Mouse (Mus musculus) kidney, embryonic 16.5 days (tissue): ENCODE measurements around the gene Specc1l. TPM values are rescaled to one million over a fixed set of nuclear protein-coding genes. Genes with fewer than 3 reads are reported as not detected.

Experiments used
- ATAC-seq: fragments of 200-750 bp; cut with Nextera tagmentation; 2 replicates; pipeline ENCODE4 v1.8.0; 2017; ENCODE audit warnings: moderate TSS enrichment; ENCODE audit not compliant: low FRiP score, low TSS enrichment
- H3K27ac ChIP-seq: fragments of 300-500 bp; sonication (generic); 2 replicates; pipeline ENCODE4 v1.5.1; 2014; ENCODE audit warnings: low read length
- H3K27me3 ChIP-seq: fragments of 300-500 bp; sonication (generic); 2 replicates; pipeline ENCODE4 v1.6.1; 2014; ENCODE audit warnings: low read length, control low read depth, mixed read lengths; ENCODE audit not compliant: insufficient read depth
- H3K36me3 ChIP-seq: fragments of 300-500 bp; sonication (generic); 2 replicates; pipeline ENCODE4 v1.6.1; 2014; ENCODE audit warnings: low read length, control low read depth, mixed read lengths; ENCODE audit not compliant: insufficient read depth
- H3K4me1 ChIP-seq: fragments of 300-500 bp; sonication (generic); 2 replicates; pipeline ENCODE4 v1.6.1; 2014; ENCODE audit warnings: low read length, control low read depth, mixed read lengths; ENCODE audit not compliant: insufficient read depth
- H3K4me2 ChIP-seq: fragments of 300-500 bp; sonication (generic); replicated peaks from 2 replicates; pipeline ENCODE4 v1.6.1; 2014; ENCODE audit warnings: low read depth, low read length
- H3K4me3 ChIP-seq: fragments of 300-500 bp; sonication (generic); 2 replicates; pipeline ENCODE4 v1.5.1; 2014; ENCODE audit warnings: mild to moderate bottlenecking, low read length
- H3K9ac ChIP-seq: fragments of 300-500 bp; sonication (generic); replicated peaks from 2 replicates; pipeline ENCODE4 v1.6.1; 2014; ENCODE audit warnings: low read length
- H3K9me3 ChIP-seq: fragments of 300-500 bp; sonication (generic); 2 replicates; pipeline ENCODE4 v1.6.1; 2016; ENCODE audit warnings: low read length, control low read depth
- WGBS: fragments of 180-500 bp; shearing (Covaris S2); extraction: QIAGEN DNeasy Blood & Tissue Kit; methylation state at CpG from one replicate; pipeline ENCODE4 v1.1.7; 2014; 5-methylcytosine and 5-hydroxymethylcytosine counted together
- polyA plus RNA-seq: library from polyadenylated mRNA; unstranded; fragments of >200 nt; fragmentation: Nextera tagmentation; extraction: Ambion mirVana; gene quantifications from 2 replicates; pipeline ENCODE4 v1.2.1, GENCODE M21; 2015

Gene Specc1l
- polyA plus RNA-seq, 1 experiment from 2014 or later, result 33.4 TPM

DNA sequence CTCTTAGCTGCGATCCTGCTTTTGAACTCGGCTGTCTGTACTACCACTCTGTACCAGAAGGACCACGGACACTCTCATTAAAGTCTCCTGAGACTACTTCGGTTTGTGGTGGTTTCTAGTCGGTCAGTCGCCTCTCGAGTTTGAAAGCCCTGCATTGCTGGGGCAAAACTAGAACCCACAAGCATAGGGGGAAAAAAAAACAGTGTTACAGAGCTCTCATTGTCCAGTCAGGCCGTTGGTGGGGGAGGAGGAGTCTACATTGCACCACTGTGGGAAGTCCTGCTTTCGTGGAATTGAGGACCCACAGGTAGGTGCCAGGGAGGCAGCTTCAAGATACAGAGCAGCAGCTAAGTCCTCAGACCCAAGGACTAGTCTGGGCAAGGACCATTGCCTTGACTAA is 27.0 kb upstream of the Specc1l start:
- H3K4me2 ChIP-seq, result no peak overlapping the region
- no peaks in the 10 kb centered on the region for H3K27me3 ChIP-seq
- no peak overlapping the region for H3K9ac ChIP-seq
- no peak overlapping the region for H3K27ac ChIP-seq
- H3K9me3 ChIP-seq, result no peaks in the 10 kb centered on the region
- ATAC-seq, result no peak
- WGBS, result 89% methylated on average over 9 of the region's 9 CpGs
- H3K4me3 ChIP-seq, result no peak overlapping the region
- peaks cover 8% of the 10 kb centered on the region; the same call in 1 of the 2 replicates for H3K4me1 ChIP-seq
- H3K36me3 ChIP-seq, result peaks cover 15% of the 10 kb centered on the region

- peaks cover 8% of the 10 kb centered on the region; the same call in 1 of the 2 replicates for H3K4me1 ChIP-seq
- no peak overlapping the region for H3K4me3 ChIP-seq
- H3K27me3 ChIP-seq, result no peaks in the 10 kb centered on the region
- 32% methylated on average over 6 of the region's 6 CpGs for WGBS
- no peak overlapping the region for H3K27ac ChIP-seq
- no peak overlapping the region for H3K9ac ChIP-seq
- no peaks in the 10 kb centered on the region for H3K9me3 ChIP-seq
- no peak overlapping the region for H3K4me2 ChIP-seq
- ATAC-seq, result no peak
- peaks cover 5% of the 10 kb centered on the region for H3K36me3 ChIP-seq
Observed at GRCm38 (mm10) chr10:75186551-75186950, 25.3 kb upstream of the Specc1l start.

DNA sequence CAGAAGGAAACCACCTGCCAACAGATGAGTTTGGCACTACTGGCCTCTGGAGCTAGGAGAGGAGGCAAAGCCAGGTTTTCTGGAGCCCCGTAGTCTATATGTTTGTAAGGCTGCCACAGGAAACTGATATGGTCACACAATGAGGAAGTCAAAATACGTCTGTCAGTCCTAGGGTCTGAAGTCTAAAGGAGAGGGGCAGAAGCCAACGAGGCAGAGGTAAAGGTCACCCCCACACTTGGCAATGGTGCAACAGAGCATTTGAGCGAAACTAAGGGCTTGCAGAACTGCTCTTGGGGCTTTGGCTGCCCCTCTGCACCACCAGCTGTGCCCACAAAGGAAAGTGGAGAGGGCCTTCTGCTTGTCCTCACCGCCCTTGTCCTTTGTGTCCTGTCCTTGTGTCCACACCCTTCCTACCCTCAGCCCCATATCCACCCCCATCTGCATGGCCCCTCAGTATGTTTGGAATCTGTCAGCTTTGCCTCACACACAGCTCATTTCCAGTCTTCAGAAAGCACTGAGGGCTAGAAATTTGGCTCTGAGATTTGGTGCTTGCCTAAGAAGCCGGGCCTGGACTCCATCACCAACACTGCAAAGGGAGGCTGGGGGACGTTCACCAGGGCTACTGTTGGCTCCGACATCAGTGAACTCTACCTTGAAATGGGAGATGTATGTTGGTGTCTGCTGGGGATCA is 24.4 kb upstream of the Specc1l start:
- H3K4me3 ChIP-seq, result no peak overlapping the region
- H3K9ac ChIP-seq, result no peak overlapping the region
- no peaks in the 10 kb centered on the region for H3K27me3 ChIP-seq
- no peak overlapping the region for H3K27ac ChIP-seq
- peaks cover 8% of the 10 kb centered on the region; the same call in 1 of the 2 replicates for H3K4me1 ChIP-seq
- 55% methylated on average over 8 of the region's 8 CpGs for WGBS
- H3K9me3 ChIP-seq, result no peaks in the 10 kb centered on the region
- no peak for ATAC-seq
- H3K36me3 ChIP-seq, result no peaks in the 10 kb centered on the region
- H3K4me2 ChIP-seq, result no peak overlapping the region

DNA sequence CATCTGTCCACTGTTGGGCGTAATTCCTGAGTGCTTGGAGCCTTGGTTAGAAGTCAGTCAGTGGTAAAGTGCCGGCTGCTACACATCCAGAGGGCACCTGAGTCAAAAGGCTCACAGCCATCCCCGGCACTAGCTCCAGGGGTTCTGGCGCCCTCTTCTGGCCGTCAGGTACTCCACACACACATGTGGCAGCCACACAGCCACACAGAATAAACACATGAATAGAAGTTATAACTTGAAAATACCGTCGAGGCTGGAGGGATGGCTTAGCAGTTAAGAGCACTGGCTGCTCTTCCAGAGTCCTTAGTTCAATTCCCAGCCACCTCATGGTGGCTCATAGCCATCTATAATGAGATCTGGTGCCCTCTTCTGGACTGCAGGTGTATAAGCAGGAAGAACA is 20.2 kb upstream of the Specc1l start:
- ATAC-seq, result no peak
- H3K27ac ChIP-seq, result no peak overlapping the region
- H3K4me3 ChIP-seq, result no peak overlapping the region
- no peak overlapping the region for H3K9ac ChIP-seq
- no peaks in the 10 kb centered on the region for H3K27me3 ChIP-seq
- H3K4me1 ChIP-seq, result peaks cover 8% of the 10 kb centered on the region; the same call in 1 of the 2 replicates
- H3K9me3 ChIP-seq, result no peaks in the 10 kb centered on the region; the same call in 1 of the 2 replicates
- no peaks in the 10 kb centered on the region for H3K36me3 ChIP-seq
- 57% methylated on average over 7 of the region's 7 CpGs for WGBS
- no peak overlapping the region for H3K4me2 ChIP-seq

- no peaks in the 10 kb centered on the region for H3K27me3 ChIP-seq
- no peak overlapping the region for H3K27ac ChIP-seq
- H3K9me3 ChIP-seq, result no peaks in the 10 kb centered on the region; the same call in 1 of the 2 replicates
- no peaks in the 10 kb centered on the region for H3K4me1 ChIP-seq
- H3K4me2 ChIP-seq, result no peak overlapping the region
- no peaks in the 10 kb centered on the region for H3K36me3 ChIP-seq
- ATAC-seq, result no peak
- H3K4me3 ChIP-seq, result no peak overlapping the region
- 92% methylated on average over 1 of the region's 1 CpGs for WGBS
- H3K9ac ChIP-seq, result no peak overlapping the region
Observed at GRCm38 (mm10) chr10:75197817-75198216, 14.1 kb upstream of the Specc1l start.

GRCm38 (mm10) chr10:75200733-75201132 is 11.1 kb upstream of the Specc1l start:
- Histone ChIP-seq H3K27ac (no peak overlapping the region), H3K9me3 (no peaks in the 10 kb centered on the region), H3K36me3 (no peaks in the 10 kb centered on the region), H3K4me3 (no peak overlapping the region), H3K4me2 (no peak overlapping the region), H3K9ac (no peak overlapping the region), H3K4me1 (no peaks in the 10 kb centered on the region), H3K27me3 (no peaks in the 10 kb centered on the region)
- ATAC-seq, result no peak
- WGBS, result 79% methylated on average over 1 of the region's 1 CpGs

DNA sequence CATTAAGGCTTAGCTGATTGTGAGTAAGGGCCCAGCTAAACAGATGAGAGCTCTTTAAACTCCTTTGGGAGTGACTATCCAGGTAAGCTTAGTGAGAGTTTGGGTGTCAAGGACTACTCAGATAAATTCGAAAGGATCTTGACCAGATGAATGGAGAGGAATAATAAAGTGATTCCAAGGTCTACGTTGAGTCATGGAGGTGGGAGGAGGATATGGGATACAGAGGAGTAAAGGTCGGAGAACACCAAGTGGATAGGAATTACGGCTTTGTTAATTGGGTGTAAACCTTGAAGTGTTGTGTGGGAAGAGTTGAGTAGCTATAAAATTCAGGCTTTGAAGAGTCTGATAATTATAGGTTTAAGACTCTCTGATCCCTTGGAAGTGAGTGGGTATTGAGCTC is 5.7 kb upstream of the Specc1l start:
- Histone ChIP-seq H3K9me3 (no peaks in the 10 kb centered on the region), H3K27ac (no peak overlapping the region), H3K4me3 (no peak overlapping the region), H3K4me2 (no peak overlapping the region), H3K4me1 (no peaks in the 10 kb centered on the region; the same call in 1 of the 2 replicates), H3K36me3 (no peaks in the 10 kb centered on the region), H3K9ac (no peak overlapping the region), H3K27me3 (no peaks in the 10 kb centered on the region)
- 19% methylated on average over 4 of the region's 4 CpGs for WGBS
- no peak for ATAC-seq

DNA sequence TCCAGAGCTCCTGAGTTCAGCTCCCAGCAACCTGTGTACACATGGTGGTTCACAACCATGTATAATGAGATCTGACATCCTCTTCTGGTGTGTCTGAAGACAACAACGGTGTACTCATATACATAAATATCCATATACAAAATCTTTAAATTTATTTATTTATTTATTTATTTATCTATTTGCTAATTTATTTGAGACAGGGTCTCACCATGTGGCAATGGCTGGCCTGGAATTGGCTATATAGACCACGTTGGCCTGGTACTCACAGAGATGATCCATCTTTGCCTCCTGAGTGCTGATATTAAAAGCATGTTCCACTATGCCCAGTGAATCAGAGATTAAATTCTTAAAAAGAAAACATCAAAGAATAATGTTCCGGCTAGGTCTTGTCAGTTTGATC is 1.0 kb upstream of the Specc1l start:
- H3K4me2 ChIP-seq, result no peak overlapping the region
- 89% methylated on average over 3 of the region's 3 CpGs for WGBS
- no peak for ATAC-seq
- no peaks in the 10 kb centered on the region for H3K27me3 ChIP-seq
- no peaks in the 10 kb centered on the region for H3K9me3 ChIP-seq
- H3K9ac ChIP-seq, result no peak overlapping the region
- H3K4me3 ChIP-seq, result no peak overlapping the region
- peaks cover 7% of the 10 kb centered on the region for H3K4me1 ChIP-seq
- no peaks in the 10 kb centered on the region for H3K36me3 ChIP-seq
- no peak overlapping the region for H3K27ac ChIP-seq

DNA sequence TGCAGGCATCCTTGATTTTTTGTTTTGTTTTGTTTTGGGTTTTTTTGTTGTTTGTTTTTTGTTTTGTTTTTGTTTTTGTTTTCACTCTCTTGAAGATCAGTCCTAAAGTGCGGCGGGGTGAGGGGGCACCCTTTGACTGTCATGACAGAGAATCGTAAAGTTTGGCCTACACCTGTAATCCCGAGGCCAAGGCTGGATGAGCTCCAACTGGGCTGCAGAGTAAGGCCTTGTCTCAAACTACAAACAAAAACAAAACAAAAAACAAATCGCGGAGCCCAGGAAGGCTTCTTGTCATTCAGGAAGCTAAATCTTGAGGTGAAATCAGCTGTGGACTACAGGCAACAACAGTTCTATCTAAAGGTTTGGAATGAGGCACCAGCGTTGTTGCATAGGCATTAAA is 1.1 kb downstream of the Specc1l start:
- no peak for ATAC-seq
- Histone ChIP-seq H3K4me2 (peak overlapping the region; percentile 59), H3K36me3 (no peaks in the 10 kb centered on the region), H3K27me3 (no peaks in the 10 kb centered on the region), H3K27ac (no peak overlapping the region), H3K4me1 (peaks cover 7% of the 10 kb centered on the region), H3K4me3 (peak overlapping the region; percentile 80), H3K9ac (peak overlapping the region; percentile 29; the same call in 1 of the 2 replicates), H3K9me3 (no peaks in the 10 kb centered on the region)
- 28% methylated on average over 7 of the region's 7 CpGs for WGBS

GRCm38 (mm10) chr10:75220722-75221121 is 8.8 kb downstream of the Specc1l start:
- Histone ChIP-seq H3K4me1 (peaks cover 13% of the 10 kb centered on the region), H3K36me3 (no peaks in the 10 kb centered on the region), H3K9ac (no peak overlapping the region), H3K4me2 (no peak overlapping the region), H3K27me3 (no peaks in the 10 kb centered on the region), H3K4me3 (no peak overlapping the region), H3K27ac (no peak overlapping the region), H3K9me3 (no peaks in the 10 kb centered on the region)
- WGBS, result 90% methylated on average over 3 of the region's 3 CpGs
- ATAC-seq, result no peak
